Mouse (Mus musculus) liver, adult 2 months (tissue): ENCODE results near the gene Bnip3. TPM values are rescaled to one million over a fixed set of nuclear protein-coding genes. Genes with fewer than 3 reads are reported as not detected.

Source experiments
- DNase-seq: peaks from one replicate; pipeline ENCODE4 v3.0.0-alpha.2; 2011; ENCODE audit warnings: low read depth, low spot score; ENCODE audit errors: extremely low read depth
- H3K27ac ChIP-seq: fragments of 200-500 bp; replicated peaks from 2 replicates; pipeline ENCODE4 v1.5.1; 2012; ENCODE audit warnings: low read depth, mild to moderate bottlenecking, control low read depth, inconsistent platforms, low read length; ENCODE audit not compliant: insufficient read depth
- H3K27me3 ChIP-seq: fragments of 200-500 bp; 2 replicates; pipeline ENCODE4 v1.6.1; 2012; ENCODE audit warnings: mild to moderate bottlenecking, moderate library complexity, low read length, inconsistent platforms; ENCODE audit not compliant: control insufficient read depth, insufficient read depth
- H3K36me3 ChIP-seq: fragments of 200-500 bp; 2 replicates; pipeline ENCODE4 v1.6.1; 2012; ENCODE audit warnings: low read length, inconsistent platforms; ENCODE audit not compliant: control insufficient read depth, insufficient read depth
- H3K4me1 ChIP-seq: fragments of 200-500 bp; 2 replicates; pipeline ENCODE4 v1.6.1; 2011; ENCODE audit warnings: low read length; ENCODE audit not compliant: control insufficient read depth, insufficient read depth
- H3K4me3 ChIP-seq: fragments of 200-500 bp; 2 replicates; pipeline ENCODE4 v1.5.1; 2011; ENCODE audit warnings: low read depth, mild to moderate bottlenecking, control low read depth, low read length, moderate library complexity; ENCODE audit not compliant: insufficient read depth
- H3K79me2 ChIP-seq: fragments of 200-500 bp; 2 replicates; pipeline ENCODE4 v1.6.1; 2012; ENCODE audit warnings: inconsistent platforms, mild to moderate bottlenecking, low read length, moderate library complexity; ENCODE audit not compliant: control insufficient read depth, insufficient read depth
- H3K9ac ChIP-seq: fragments of 200-500 bp; 2 replicates; pipeline ENCODE4 v1.6.1; 2012; ENCODE audit warnings: low read depth, mild to moderate bottlenecking, control low read depth, inconsistent platforms, low read length
- CTCF ChIP-seq: fragments of 200-500 bp; IDR thresholded peaks from 2 replicates; pipeline ENCODE4 v1.5.1; 2011; ENCODE audit warnings: low read depth, low read length, control low read depth
- POLR2A ChIP-seq: fragments of 200-500 bp; IDR thresholded peaks from 2 replicates; pipeline ENCODE4 v1.6.1; 2011; ENCODE audit warnings: low read length, control low read depth; ENCODE audit not compliant: insufficient read depth; ENCODE audit errors: extremely low read depth
- WGBS: fragments of 180-500 bp; shearing (Covaris S2); methylation state at CpG from one replicate; pipeline ENCODE4 v1.1.7; 2018; 5-methylcytosine and 5-hydroxymethylcytosine counted together
- polyA plus RNA-seq: library from polyadenylated mRNA; depleted of rRNA; stranded (reverse); fragments of >200 nt; gene quantifications from 2 replicates; pipeline ENCODE4 v1.2.3, GENCODE M21; 2012
- total RNA-seq: library from RNA; depleted of rRNA; stranded (reverse); fragments of >200 nt; gene quantifications from 2 replicates; pipeline ENCODE4 v1.2.3, GENCODE M21; 2014

The Bnip3 gene
- total and polyA plus RNA-seq, 2 experiments: 62.0 to 264 TPM

- Histone ChIP-seq H3K9ac (no peak overlapping the region), H3K4me1 (no peaks in the 10 kb centered on the region), H3K79me2 (no peaks in the 10 kb centered on the region), H3K27me3 (no peaks in the 10 kb centered on the region), H3K4me3 (no peak overlapping the region), H3K36me3 (no peaks in the 10 kb centered on the region), H3K27ac (no peak overlapping the region)
- DNase-seq: no peak
- WGBS: 96% methylated on average over 4 of the region's 4 CpGs
- no peak for TF ChIP-seq POLR2A
- TF ChIP-seq CTCF: no peak
Measured at GRCm38 (mm10) chr7:138928456-138928855, 19.1 kb upstream of the Bnip3 start.

GRCm38 (mm10) chr7:138923756-138924425, 14.6 kb upstream of the Bnip3 start:
- 18% methylated on average over 3 of the region's 3 CpGs for WGBS
- Histone ChIP-seq H3K79me2 (no peaks in the 10 kb centered on the region), H3K27me3 (no peaks in the 10 kb centered on the region), H3K36me3 (no peaks in the 10 kb centered on the region), H3K4me1 (peaks cover 5% of the 10 kb centered on the region; the same call in 1 of the 2 replicates), H3K4me3 (no peak overlapping the region), H3K27ac (no peak overlapping the region), H3K9ac (no peak overlapping the region)
- TF ChIP-seq POLR2A: no peak
- peak; percentile 60 for TF ChIP-seq CTCF
- peak; percentile 64 for DNase-seq

GRCm38 (mm10) chr7:138921611-138922010, 12.3 kb upstream of the Bnip3 start:
- Histone ChIP-seq H3K9ac (no peak overlapping the region), H3K27me3 (no peaks in the 10 kb centered on the region), H3K79me2 (no peaks in the 10 kb centered on the region), H3K36me3 (no peaks in the 10 kb centered on the region), H3K27ac (no peak overlapping the region), H3K4me1 (peaks cover 5% of the 10 kb centered on the region; the same call in 1 of the 2 replicates), H3K4me3 (no peak overlapping the region)
- WGBS: 76% methylated on average over 8 of the region's 8 CpGs
- DNase-seq: peak; percentile 66
- TF ChIP-seq POLR2A (no peak), CTCF (no peak)

DNA sequence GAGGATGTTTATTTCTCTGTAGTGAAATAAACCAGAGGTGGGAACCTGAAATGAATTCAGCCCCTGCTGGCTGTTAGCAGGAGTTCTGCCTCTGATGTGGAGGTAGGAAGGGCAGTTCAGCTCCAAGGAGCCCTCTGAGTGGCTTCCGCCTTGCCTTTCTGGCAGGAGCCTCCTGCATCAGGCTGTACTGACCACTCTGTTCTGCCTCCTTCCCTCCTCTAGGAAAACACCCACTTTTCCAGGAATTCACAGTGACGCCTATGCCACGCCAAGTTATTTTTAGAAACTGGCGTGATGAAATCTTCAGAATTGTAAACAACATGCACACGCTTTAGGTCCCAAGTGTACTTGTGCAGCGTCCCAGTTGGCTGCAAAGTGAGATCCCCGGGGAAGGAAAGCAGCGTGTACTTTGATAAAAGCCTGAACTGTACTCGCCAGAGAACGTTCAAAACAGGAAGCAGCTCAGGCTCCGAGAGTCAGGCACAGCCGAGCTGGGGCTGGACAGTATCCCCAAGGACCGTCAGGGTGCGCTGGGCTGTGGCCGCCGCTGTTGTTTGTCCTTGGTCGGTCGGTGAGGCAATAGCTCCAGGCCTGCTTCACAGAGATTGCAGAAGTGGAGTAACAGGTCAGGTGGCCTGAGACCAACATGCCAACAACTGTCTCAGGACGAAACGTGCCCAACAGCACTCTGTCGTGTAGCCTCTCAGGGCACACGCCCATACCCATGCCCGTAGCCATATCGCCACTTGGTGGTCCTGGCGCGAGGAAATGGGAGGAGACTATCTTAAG, 10.0 kb upstream of the Bnip3 start:
- Histone ChIP-seq H3K27me3 (no peaks in the 10 kb centered on the region), H3K4me1 (peaks cover 5% of the 10 kb centered on the region; the same call in 1 of the 2 replicates)
- under 1% methylated on average over 26 of the region's 26 CpGs for WGBS

GRCm38 (mm10) chr7:138913616-138914015, 4.3 kb upstream of the Bnip3 start:
- Histone ChIP-seq H3K36me3 (no peaks in the 10 kb centered on the region), H3K4me3 (no peak overlapping the region), H3K27ac (peak overlapping the region; percentile 77), H3K4me1 (peaks cover 9% of the 10 kb centered on the region), H3K9ac (no peak overlapping the region), H3K79me2 (peaks cover 7% of the 10 kb centered on the region), H3K27me3 (no peaks in the 10 kb centered on the region)
- 21% methylated on average over 3 of the region's 3 CpGs for WGBS
- no peak for TF ChIP-seq POLR2A
- TF ChIP-seq CTCF: no peak
- DNase-seq: peak; percentile 93

More for the DNA sequence above, 10.0 kb upstream of the Bnip3 start:
- peak overlapping the region; percentile 59 for H3K9ac ChIP-seq
- peak; percentile 99 for DNase-seq
- no peaks in the 10 kb centered on the region for H3K36me3 ChIP-seq
- H3K4me3 ChIP-seq: peak overlapping the region; percentile 23
- H3K27ac ChIP-seq: peak overlapping the region; percentile 94
- H3K79me2 ChIP-seq: no peaks in the 10 kb centered on the region
- peak; percentile 26 for TF ChIP-seq CTCF
- TF ChIP-seq POLR2A: no peak
